Mouse (Mus musculus) R1 (cell line): Measurements from ENCODE around the gene Hsf4.

ENCODE experiments used
- DNase-seq: peaks from one replicate; pipeline ENCODE4 v3.0.0-alpha.2; 2018; ENCODE audit warnings: low read depth, low spot score

Hsf4 gene

GRCm38 (mm10) chr8:105258911-105259720, 10.5 kb upstream of the Hsf4 start:
- peak; percentile 63 for DNase-seq

GRCm38 (mm10) chr8:105259721-105260320, 9.8 kb upstream of the Hsf4 start:
- peak; percentile 80 for DNase-seq

GRCm38 (mm10) chr8:105260371-105261099, 9.1 kb upstream of the Hsf4 start:
- DNase-seq = no peak

GRCm38 (mm10) chr8:105261326-105261980, 8.1 kb upstream of the Hsf4 start:
- DNase-seq = peak; percentile 82

GRCm38 (mm10) chr8:105263244-105263912, 6.2 kb upstream of the Hsf4 start:
- no peak for DNase-seq

GRCm38 (mm10) chr8:105264024-105264982, 5.3 kb upstream of the Hsf4 start, which contains the start of the genes Tradd and Fbxl8:
Gene Tradd (minus strand): TSS chr8:105264609.
Gene Fbxl8 (plus strand): TSS chr8:105264648.
- DNase-seq = peak; percentile 50

GRCm38 (mm10) chr8:105265128-105265527, 4.5 kb upstream of the Hsf4 start:
- peak; percentile 82 for DNase-seq

- peak; percentile 53 for DNase-seq
Measured at GRCm38 (mm10) chr8:105266775-105267174, 2.8 kb upstream of the Hsf4 start.

- peak; percentile 87 for DNase-seq
Measured at GRCm38 (mm10) chr8:105268342-105269074, 1.1 kb upstream of the Hsf4 start.

GRCm38 (mm10) chr8:105269075-105269458, 534 bp upstream of the Hsf4 start:
- no peak for DNase-seq

GRCm38 (mm10) chr8:105270101-105270915, 707 bp downstream of the Hsf4 start:
- DNase-seq = no peak

- DNase-seq = peak; percentile 35
Measured at GRCm38 (mm10) chr8:105270916-105271186, 1.2 kb downstream of the Hsf4 start.

GRCm38 (mm10) chr8:105275387-105275786, 5.8 kb downstream of the Hsf4 start:
- no peak for DNase-seq

GRCm38 (mm10) chr8:105275840-105276239, 6.2 kb downstream of the Hsf4 start, which contains the start of gene Nol3:
Gene Nol3 (plus strand): TSS chr8:105276140.
- DNase-seq = no peak

- peak; percentile 73 for DNase-seq
Measured at GRCm38 (mm10) chr8:105276292-105277120, 6.9 kb downstream of the Hsf4 start.

- DNase-seq = peak; percentile 62
Measured at GRCm38 (mm10) chr8:105278911-105279334, 9.3 kb downstream of the Hsf4 start.

- DNase-seq = no peak
Measured at GRCm38 (mm10) chr8:105280567-105280966, 11.0 kb downstream of the Hsf4 start.

- DNase-seq = no peak
Measured at GRCm38 (mm10) chr8:105281821-105282220, 12.2 kb downstream of the Hsf4 start.
